Mouse (Mus musculus) heart, embryonic 14.5 days (tissue): Measurements from ENCODE around the gene 4930402H24Rik. TPM values are rescaled to one million over a fixed set of nuclear protein-coding genes. Genes with fewer than 3 reads are reported as not detected.
A peak's percentile ranks its signal among the peaks of the same experiment; 100 is the strongest.
"Not testable (repeated sequence)": the region's sequence is repeated elsewhere in the genome, so short reads cannot be mapped to it uniquely, and the experiment has no call there.

Experiments
- ATAC-seq: fragments of 200-750 bp; cut with Nextera tagmentation; 2 replicates; pipeline ENCODE4 v1.8.0; 2017; ENCODE audit warnings: low read depth, moderate TSS enrichment; ENCODE audit not compliant: insufficient number of reproducible peaks, insufficient read depth, low FRiP score
- H3K27ac ChIP-seq, 2 experiments: fragments of 200-500 bp in 1 of 2; fragments of 300-500 bp in 1 of 2; sonication (generic) in 1 of 2; replicated peaks in 1 of 2; 2 replicates each; pipeline ENCODE4 v1.5.1; 2012 to 2014; ENCODE audit warnings: low read depth in 2 of 2, low read length in 2 of 2, control low read depth in 1 of 2, mild to moderate bottlenecking in 1 of 2, mixed read lengths in 1 of 2; ENCODE audit not compliant: control insufficient read depth in 1 of 2, insufficient read depth in 1 of 2
- H3K27me3 ChIP-seq: fragments of 300-500 bp; sonication (generic); 2 replicates; pipeline ENCODE4 v1.6.1; 2014; ENCODE audit warnings: mild to moderate bottlenecking, low read length, control low read depth; ENCODE audit not compliant: control insufficient read depth, insufficient read depth
- H3K36me3 ChIP-seq: fragments of 300-500 bp; sonication (generic); 2 replicates; pipeline ENCODE4 v1.6.1; 2014; ENCODE audit warnings: mild to moderate bottlenecking, control low read depth, low read length, mixed read lengths; ENCODE audit not compliant: control insufficient read depth, insufficient read depth
- H3K4me1 ChIP-seq, 2 experiments: fragments of 200-500 bp in 1 of 2; fragments of 300-500 bp in 1 of 2; sonication (generic) in 1 of 2; 2 replicates each; pipeline ENCODE4 v1.6.1; 2012 to 2014; ENCODE audit warnings: low read length in 2 of 2, control low read depth in 1 of 2, mixed read lengths in 1 of 2; ENCODE audit not compliant: control insufficient read depth in 2 of 2, insufficient read depth in 2 of 2
- H3K4me2 ChIP-seq: fragments of 300-500 bp; sonication (generic); 2 replicates; pipeline ENCODE4 v1.6.1; 2014; ENCODE audit warnings: mild to moderate bottlenecking, low read length
- H3K4me3 ChIP-seq, 2 experiments: fragments of 200-500 bp in 1 of 2; fragments of 300-500 bp in 1 of 2; sonication (generic) in 1 of 2; 2 replicates each; pipeline ENCODE4 v1.5.1; 2012 to 2014; ENCODE audit warnings: low read length in 2 of 2, mild to moderate bottlenecking in 2 of 2, control low read depth in 1 of 2, low read depth in 1 of 2, moderate library complexity in 1 of 2; ENCODE audit not compliant: control insufficient read depth in 1 of 2, insufficient read depth in 1 of 2
- H3K9ac ChIP-seq: fragments of 300-500 bp; sonication (generic); 2 replicates; pipeline ENCODE4 v1.6.1; 2014; ENCODE audit warnings: mild to moderate bottlenecking, low read length
- H3K9me3 ChIP-seq: fragments of 300-500 bp; sonication (generic); 2 replicates; pipeline ENCODE4 v1.6.1; 2016; ENCODE audit warnings: low read length, control low read depth; ENCODE audit not compliant: control insufficient read depth
- WGBS: fragments of 180-500 bp; shearing (Covaris S2); extraction: QIAGEN DNeasy Blood & Tissue Kit; methylation state at CpG from one replicate; pipeline ENCODE4 v1.1.7; 2014; 5-methylcytosine and 5-hydroxymethylcytosine counted together
- polyA plus RNA-seq: library from polyadenylated mRNA; unstranded; fragments of >200 nt; fragmentation: Nextera tagmentation; extraction: Ambion mirVana; gene quantifications from 2 replicates; pipeline ENCODE4 v1.2.1, GENCODE M21; 2014

4930402H24Rik gene
- polyA plus RNA-seq, 1 experiment from 2014 or later = 56.3 TPM

- Histone ChIP-seq H3K4me3 (no peak overlapping the region), H3K27ac (no peak overlapping the region; a peak in 1 of 4 replicates), H3K4me1 (peaks cover 2 to 3% of the 10 kb centered on the region in 2 experiments), H3K9me3 (no peaks in the 10 kb centered on the region), H3K4me2 (no peak overlapping the region), H3K36me3 (peaks cover 24% of the 10 kb centered on the region), H3K9ac (no peak overlapping the region), H3K27me3 (no peaks in the 10 kb centered on the region)
- ATAC-seq = no peak
- WGBS = 72% methylated on average over 1 of the region's 1 CpGs
Observed at GRCm38 (mm10) chr2:130828668-130829067, 77.5 kb downstream of the 4930402H24Rik start.

- not testable (repeated sequence) for H3K4me1 ChIP-seq, H3K4me3 ChIP-seq, H3K9ac ChIP-seq, H3K27me3 ChIP-seq, H3K4me2 ChIP-seq, ATAC-seq, H3K9me3 ChIP-seq
- WGBS = 96% methylated on average over 3 of the region's 3 CpGs
- peak overlapping the region in 1 of 2 experiments; percentile 24; a peak in 1 of 4 replicates for H3K27ac ChIP-seq
- H3K36me3 ChIP-seq = peaks cover 24% of the 10 kb centered on the region
Observed at GRCm38 (mm10) chr2:130828066-130828465, 78.1 kb downstream of the 4930402H24Rik start.

GRCm38 (mm10) chr2:130827410-130827809 lies 78.8 kb downstream of the 4930402H24Rik start:
- H3K36me3 ChIP-seq = peaks cover 24% of the 10 kb centered on the region
- H3K27me3 ChIP-seq = no peaks in the 10 kb centered on the region
- 65% methylated on average over 2 of the region's 2 CpGs for WGBS
- no peak overlapping the region for H3K27ac ChIP-seq
- peaks cover 0 to 2% of the 10 kb centered on the region in 2 experiments; a peak in 3 of 4 replicates for H3K4me1 ChIP-seq
- no peak overlapping the region for H3K4me3 ChIP-seq
- no peak for ATAC-seq
- no peak overlapping the region for H3K9ac ChIP-seq
- H3K4me2 ChIP-seq = no peak overlapping the region
- H3K9me3 ChIP-seq = no peaks in the 10 kb centered on the region

- Histone ChIP-seq H3K27ac (no peak overlapping the region), H3K4me3 (no peak overlapping the region), H3K36me3 (peaks cover 77% of the 10 kb centered on the region), H3K4me2 (no peak overlapping the region), H3K9ac (no peak overlapping the region), H3K4me1 (no peaks in the 10 kb centered on the region), H3K9me3 (no peaks in the 10 kb centered on the region), H3K27me3 (no peaks in the 10 kb centered on the region)
- 75% methylated on average over 11 of the region's 11 CpGs for WGBS
- no peak for ATAC-seq
Observed at GRCm38 (mm10) chr2:130818838-130819647, 87.2 kb downstream of the 4930402H24Rik start.

- 88% methylated on average over 1 of the region's 1 CpGs for WGBS
- no peak for ATAC-seq
Observed at GRCm38 (mm10) chr2:130817865-130818264, 88.3 kb downstream of the 4930402H24Rik start.

GRCm38 (mm10) chr2:130816205-130816604 lies 90.0 kb downstream of the 4930402H24Rik start:
- H3K36me3 ChIP-seq = peaks cover 95% of the 10 kb centered on the region
- no peaks in the 10 kb centered on the region for H3K27me3 ChIP-seq
- no peak overlapping the region for H3K4me2 ChIP-seq
- H3K9me3 ChIP-seq = no peaks in the 10 kb centered on the region
- H3K27ac ChIP-seq = no peak overlapping the region
- no peaks in the 10 kb centered on the region for H3K4me1 ChIP-seq
- no peak for ATAC-seq
- H3K9ac ChIP-seq = no peak overlapping the region
- 93% methylated on average over 5 of the region's 5 CpGs for WGBS
- H3K4me3 ChIP-seq = no peak overlapping the region

More at GRCm38 (mm10) chr2:130817865-130818264, 88.3 kb downstream of the 4930402H24Rik start:
- H3K4me3 ChIP-seq = no peak overlapping the region
- no peak overlapping the region for H3K9ac ChIP-seq
- H3K36me3 ChIP-seq = peaks cover 89% of the 10 kb centered on the region
- no peak overlapping the region for H3K4me2 ChIP-seq
- no peaks in the 10 kb centered on the region for H3K9me3 ChIP-seq
- H3K4me1 ChIP-seq = no peaks in the 10 kb centered on the region
- H3K27me3 ChIP-seq = no peaks in the 10 kb centered on the region
- no peak overlapping the region for H3K27ac ChIP-seq

GRCm38 (mm10) chr2:130814492-130814891 lies 91.7 kb downstream of the 4930402H24Rik start:
- ATAC-seq = no peak
- H3K27ac ChIP-seq = no peak overlapping the region
- H3K4me1 ChIP-seq = no peaks in the 10 kb centered on the region
- H3K9ac ChIP-seq = no peak overlapping the region
- H3K27me3 ChIP-seq = no peaks in the 10 kb centered on the region
- H3K4me2 ChIP-seq = no peak overlapping the region
- 84% methylated on average over 1 of the region's 1 CpGs for WGBS
- H3K9me3 ChIP-seq = no peaks in the 10 kb centered on the region
- no peak overlapping the region for H3K4me3 ChIP-seq
- H3K36me3 ChIP-seq = peaks cover 95% of the 10 kb centered on the region
